Mouse (Mus musculus): ENCODE measurements around the gene Btbd7. TPM values are rescaled to one million over a fixed set of nuclear protein-coding genes. Genes with fewer than 3 reads are reported as not detected.

The Btbd7 gene
- 22.4 and 25.4 TPM in 2 replicates for polyA plus RNA-seq (2012; rRNA removed)

DNA sequence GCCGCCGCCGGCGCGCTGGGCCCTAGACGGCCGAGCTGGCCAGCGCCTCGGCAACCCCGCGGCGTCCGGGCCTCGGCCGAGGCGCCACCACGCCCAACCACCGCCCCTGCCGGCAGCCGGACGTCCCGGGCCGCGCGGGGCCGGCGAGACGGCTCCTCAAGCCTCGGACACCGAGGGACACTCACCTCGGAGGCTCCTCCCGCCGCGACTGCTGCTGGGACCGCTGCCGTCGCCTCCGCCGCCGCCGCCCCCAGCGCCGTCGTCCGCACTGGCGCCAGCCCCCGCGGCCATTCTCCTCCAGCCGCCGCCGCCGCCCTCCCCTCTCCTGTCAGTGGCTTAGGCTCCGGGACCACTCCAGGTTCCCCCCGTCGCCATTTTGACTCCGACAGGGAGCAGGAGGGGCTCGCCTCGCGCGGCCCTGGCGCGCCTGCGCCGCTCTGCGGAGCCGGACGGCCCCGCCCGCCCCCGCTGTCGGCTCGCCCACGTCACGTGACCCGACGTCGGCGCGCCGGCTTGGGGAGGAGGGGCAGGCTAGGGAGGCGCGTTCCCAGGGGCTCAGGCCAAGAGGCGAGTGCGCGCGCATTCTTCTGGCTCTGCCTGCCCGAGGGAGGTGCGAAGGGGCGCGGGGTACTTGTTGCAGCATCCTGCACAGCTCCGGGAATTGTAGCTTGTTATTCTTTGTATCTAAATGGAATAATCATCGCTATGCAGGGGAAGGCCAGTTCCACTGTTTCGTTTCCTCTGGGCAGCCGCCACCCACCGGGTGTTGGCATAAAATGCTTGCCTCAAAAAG is at the start of gene Btbd7:
TSS of gene Btbd7 (minus strand) at position 441 of the 793 bp plus-strand sequence.

DNA sequence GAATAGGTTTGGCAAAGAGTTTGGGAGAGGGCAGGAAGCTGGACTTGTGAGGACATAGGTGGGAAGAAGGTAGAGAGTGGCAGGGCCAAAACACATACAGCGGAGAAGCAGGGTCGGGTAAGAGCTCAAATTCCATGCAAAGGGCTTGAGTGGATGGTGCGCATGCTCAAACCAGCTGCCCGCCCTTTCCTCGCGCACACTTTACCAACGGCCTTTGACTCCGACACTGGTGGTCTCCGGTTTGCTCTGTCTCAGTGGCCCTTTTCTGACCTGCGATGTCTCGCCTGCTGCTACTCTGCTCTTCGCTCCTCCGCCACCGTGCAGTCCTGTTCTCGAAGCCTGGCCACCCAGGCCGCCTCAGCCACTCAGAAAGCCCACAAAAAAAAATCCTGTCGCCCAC is 20.8 kb upstream of the Btbd7 start, which contains the start of gene Cox8c:
TSS of gene Cox8c (plus strand) at position 226 of the 400 bp plus-strand sequence.

DNA sequence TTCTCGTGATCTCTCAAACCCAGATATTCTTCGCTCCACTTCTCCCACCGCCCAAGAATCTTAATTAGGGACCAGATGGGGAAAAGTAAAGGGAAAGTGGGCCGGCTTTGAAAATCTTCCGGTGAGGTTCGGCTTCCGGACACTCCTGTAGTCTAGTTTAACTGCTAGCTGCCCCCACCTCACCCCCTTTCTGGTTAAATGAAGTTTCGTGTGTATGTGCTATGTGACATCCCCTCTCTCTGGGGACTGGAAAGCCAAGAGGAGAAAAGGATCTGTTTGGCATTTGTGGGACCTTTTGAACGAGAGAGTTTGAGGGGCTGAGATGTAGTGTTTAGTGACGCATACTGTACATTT is 119.9 kb downstream of the Btbd7 start, which contains the start of gene Gm20604:
TSS of gene Gm20604 (minus strand) at position 270 of the 354 bp plus-strand sequence.

DNA sequence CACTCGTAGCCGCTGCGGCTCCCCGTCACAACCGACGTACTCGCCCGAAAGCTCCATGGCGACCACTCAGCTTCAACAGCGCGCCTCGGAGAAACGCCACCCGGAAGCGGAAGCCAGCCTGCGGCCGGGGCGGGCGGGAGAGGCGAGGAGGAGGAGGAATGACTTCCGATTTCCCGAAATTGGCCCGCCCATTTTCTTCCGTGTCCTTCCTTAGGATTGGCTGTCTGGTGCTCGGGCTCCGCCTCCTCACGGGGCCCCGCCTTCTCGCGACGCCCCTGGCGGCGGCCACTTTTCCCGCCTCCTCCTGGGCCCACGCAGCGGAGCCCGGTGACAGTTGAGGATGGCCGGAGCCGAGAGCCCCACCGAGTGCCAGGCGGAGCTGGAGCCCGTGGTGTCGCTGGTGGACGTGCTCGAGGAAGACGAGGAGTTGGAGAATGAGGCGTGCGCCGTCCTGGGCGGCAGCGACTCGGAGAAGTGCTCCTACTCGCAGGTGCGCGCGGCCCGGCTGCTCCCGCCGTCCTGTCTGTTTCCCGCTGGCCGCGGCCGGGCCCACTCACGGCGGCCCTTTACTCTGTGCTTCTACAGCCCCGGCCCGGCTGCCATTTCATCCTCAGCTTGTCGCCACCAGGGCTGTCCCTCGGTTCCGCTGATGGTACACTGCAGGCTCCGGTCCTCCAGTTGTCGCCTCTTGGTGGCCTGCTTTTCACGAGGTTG is 120.4 kb downstream of the Btbd7 start, which contains the start of the genes Gm28051, Gon7 and Ubr7:
TSS of gene Gm28051 (minus strand) at position 77 of the 714 bp plus-strand sequence.
TSS of gene Gon7 (minus strand) at position 115 of the 714 bp plus-strand sequence.
TSS of gene Ubr7 (plus strand) at position 279 of the 714 bp plus-strand sequence.

DNA sequence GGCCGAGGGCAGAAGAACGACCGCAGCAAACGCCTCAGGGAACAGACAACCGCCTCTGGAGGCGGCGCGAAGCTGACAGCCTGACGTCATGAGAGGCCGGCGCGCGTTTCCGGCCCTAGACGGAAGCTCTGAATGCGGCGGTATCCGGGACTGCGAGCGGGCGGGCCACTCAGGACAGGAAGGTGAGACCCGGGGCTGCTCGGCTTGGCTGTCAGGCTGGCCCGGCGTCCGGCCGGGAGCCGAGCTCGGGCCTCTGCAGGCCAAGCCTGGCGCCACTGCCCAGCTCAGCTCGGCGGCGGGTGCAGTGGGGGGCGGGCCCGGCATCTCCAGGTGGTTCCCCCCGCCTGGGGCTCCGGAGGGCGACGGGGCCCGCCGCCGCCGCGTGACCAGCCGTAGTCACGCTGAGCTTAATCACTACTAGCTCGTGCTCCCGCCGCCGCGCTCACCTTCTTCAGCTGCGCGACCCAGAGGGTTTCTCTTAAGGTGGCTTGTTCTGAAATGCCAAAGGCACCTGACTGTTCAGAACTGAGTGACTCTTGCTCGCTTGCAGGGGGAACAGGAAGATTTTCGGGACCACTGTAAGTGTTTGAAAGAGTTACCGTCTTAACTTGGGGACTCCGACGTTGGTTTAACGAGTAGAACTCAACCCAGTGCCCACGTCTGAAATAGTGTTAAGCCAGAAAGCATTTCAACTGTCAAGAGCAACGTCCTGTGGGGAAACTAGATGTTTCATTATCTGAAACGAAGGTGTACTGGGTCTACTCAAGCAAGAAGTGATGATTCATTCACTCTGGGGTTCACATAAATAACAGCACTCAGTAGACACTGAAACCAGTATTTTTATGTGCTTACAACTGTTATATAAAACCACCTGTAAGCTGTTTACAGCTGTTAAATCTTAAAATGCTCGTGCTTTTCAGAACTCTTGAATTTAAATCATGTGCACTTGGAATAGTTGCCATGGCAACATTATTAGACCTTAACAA is 134.4 kb downstream of the Btbd7 start, which contains the start of the genes Moap1 and Tmem251:
TSS of gene Moap1 (minus strand) at position 73 of the 986 bp plus-strand sequence.
TSS of gene Tmem251 (plus strand) at position 174 of the 986 bp plus-strand sequence.

Other genes with a start within 250 kb of the Btbd7 start
- gene Itpk1, start 173.5 kb downstream of the Btbd7 start, polyA plus RNA-seq (2012; rRNA removed) = 39.0 and 43.3 TPM in 2 replicates
- gene Moap1, start 134.8 kb downstream of the Btbd7 start, polyA plus RNA-seq (2012; rRNA removed) = 0.67 and 0.68 TPM in 2 replicates
- gene Tmem251, start 134.7 kb downstream of the Btbd7 start, polyA plus RNA-seq (2012; rRNA removed) = 3.2 and 3.4 TPM in 2 replicates
- 0.77 and 1.1 TPM in 2 replicates for gene Gm28051, start 120.7 kb downstream of the Btbd7 start, polyA plus RNA-seq (2012; rRNA removed)
- 13.7 and 14.7 TPM in 2 replicates for gene Gon7, start 120.7 kb downstream of the Btbd7 start, polyA plus RNA-seq (2012; rRNA removed)
- gene Ubr7, start 120.5 kb downstream of the Btbd7 start, polyA plus RNA-seq (2012; rRNA removed) = 12.0 and 13.9 TPM in 2 replicates
- gene Gm20604, start 119.8 kb downstream of the Btbd7 start, polyA plus RNA-seq (2012; rRNA removed) = 1.9 and 2.3 TPM in 2 replicates
- not detected in 2 replicates for gene Cox8c, start 20.8 kb upstream of the Btbd7 start, polyA plus RNA-seq (2012; rRNA removed)
- gene Unc79, start 70.4 kb upstream of the Btbd7 start, polyA plus RNA-seq (2012; rRNA removed) = 1.2 and 1.4 TPM in 2 replicates

Data from ovary, adult 2 months (tissue).